Mouse (Mus musculus): ENCODE measurements around the gene Ephb2.

GRCm38 (mm10) chr4:136832559-136833232 lies 3.1 kb downstream of the Ephb2 start:
- TF ChIP-seq CTCF (IDR thresholded peaks at IDR 0.05; ENCODE audit: low read depth, low read length) (no peak), GATA1 (IDR thresholded peaks at IDR 0.05; ENCODE audit: borderline replicate concordance, low read length) (no peak), TAL1 (conservative IDR thresholded peaks at IDR 0.05; ENCODE audit: low read depth, low read length) (no peak), GATA2 (IDR thresholded peaks at IDR 0.05; ENCODE audit: borderline replicate concordance, low read depth, low read length) (no peak)
